Mouse (Mus musculus): Measurements from ENCODE around the gene Dytn. TPM values are rescaled to one million over a fixed set of nuclear protein-coding genes. Genes with fewer than 3 reads are reported as not detected.

The Dytn gene
- polyA plus RNA-seq, 1 experiment = not detected

DNA sequence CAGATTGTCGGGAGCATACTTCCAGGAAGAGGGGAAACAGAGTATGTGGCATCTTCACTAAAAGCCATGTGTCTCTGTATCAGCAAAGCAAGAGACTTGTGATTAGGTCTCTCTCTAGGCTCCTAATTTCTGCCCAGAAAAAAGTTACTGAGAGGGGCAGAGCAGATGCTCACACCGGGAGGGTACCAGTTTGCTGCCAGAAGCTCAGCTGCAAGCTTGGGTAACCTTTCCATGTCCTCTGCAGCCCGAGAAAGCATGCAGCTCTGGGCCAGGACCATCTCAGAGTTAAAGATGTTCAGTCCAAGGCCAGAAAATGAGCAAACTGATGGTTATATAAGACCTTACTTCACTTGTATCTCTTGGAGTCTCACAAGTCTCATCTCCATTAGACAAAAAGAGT lies 10.1 kb upstream of the Dytn start:
- H3K9me3 ChIP-seq (replicated peaks; ENCODE audit: control insufficient read depth, insufficient read depth, low read length, poor library complexity, severe bottlenecking) = no peaks in the 10 kb centered on the region
- H3K36me3 ChIP-seq (ENCODE audit: control insufficient read depth, insufficient read depth, low read length, poor library complexity, severe bottlenecking) = no peaks in the 10 kb centered on the region
- H3K27ac ChIP-seq (ENCODE audit: insufficient read depth, low read length) = no peak overlapping the region
- H3K27me3 ChIP-seq (ENCODE audit: control insufficient read depth, insufficient read depth, low read length, poor library complexity, severe bottlenecking) = no peaks in the 10 kb centered on the region
- H3K4me3 ChIP-seq (ENCODE audit: low read depth, low read length) = no peak overlapping the region
- TF ChIP-seq POLR2A (IDR thresholded peaks at IDR 0.05; ENCODE audit: insufficient read depth, low read length) (no peak), EP300 (IDR thresholded peaks at IDR 0.05; ENCODE audit: insufficient read depth, low read depth, low read length) (no peak), CTCF (IDR thresholded peaks at IDR 0.05; ENCODE audit: low read depth, low read length) (no peak)
- no peak overlapping the region for H3K9ac ChIP-seq (ENCODE audit: low read depth, poor library complexity, severe bottlenecking)
- no peaks in the 10 kb centered on the region for H3K4me1 ChIP-seq (ENCODE audit: control insufficient read depth, insufficient read depth, low read length)

DNA sequence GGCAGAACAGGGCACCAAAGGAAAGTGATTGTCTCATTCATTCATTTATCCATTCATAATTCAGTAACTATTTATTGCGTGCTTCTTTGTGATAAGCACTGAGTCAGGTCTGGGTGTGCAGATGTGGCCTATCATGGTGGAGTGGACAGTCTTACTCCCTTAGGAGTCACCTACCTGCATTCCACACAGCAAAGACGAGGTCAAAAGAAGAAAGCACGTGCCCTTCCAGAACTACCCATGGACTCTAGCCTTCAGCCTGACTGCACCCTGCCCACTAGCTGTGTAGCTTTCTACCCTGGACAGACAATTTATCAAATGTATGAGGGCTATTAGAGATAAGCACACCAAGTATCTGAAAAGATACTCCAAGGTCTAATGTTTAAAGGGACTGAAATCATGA lies 10.8 kb downstream of the Dytn start:
- no peaks in the 10 kb centered on the region for H3K36me3 ChIP-seq (ENCODE audit: control insufficient read depth, insufficient read depth, low read length, poor library complexity, severe bottlenecking)
- H3K4me1 ChIP-seq (ENCODE audit: control insufficient read depth, insufficient read depth, low read length) = no peaks in the 10 kb centered on the region
- no peaks in the 10 kb centered on the region for H3K9me3 ChIP-seq (replicated peaks; ENCODE audit: control insufficient read depth, insufficient read depth, low read length, poor library complexity, severe bottlenecking)
- H3K27ac ChIP-seq (ENCODE audit: insufficient read depth, low read length) = no peak overlapping the region
- no peaks in the 10 kb centered on the region; the same call in 1 of the 2 replicates for H3K27me3 ChIP-seq (ENCODE audit: control insufficient read depth, insufficient read depth, low read length, poor library complexity, severe bottlenecking)
- TF ChIP-seq CTCF (IDR thresholded peaks at IDR 0.05; ENCODE audit: low read depth, low read length) (no peak), POLR2A (IDR thresholded peaks at IDR 0.05; ENCODE audit: insufficient read depth, low read length) (no peak), EP300 (IDR thresholded peaks at IDR 0.05; ENCODE audit: insufficient read depth, low read depth, low read length) (no peak)
- no peak overlapping the region for H3K4me3 ChIP-seq (ENCODE audit: low read depth, low read length)
- no peak overlapping the region for H3K9ac ChIP-seq (ENCODE audit: low read depth, poor library complexity, severe bottlenecking)

DNA sequence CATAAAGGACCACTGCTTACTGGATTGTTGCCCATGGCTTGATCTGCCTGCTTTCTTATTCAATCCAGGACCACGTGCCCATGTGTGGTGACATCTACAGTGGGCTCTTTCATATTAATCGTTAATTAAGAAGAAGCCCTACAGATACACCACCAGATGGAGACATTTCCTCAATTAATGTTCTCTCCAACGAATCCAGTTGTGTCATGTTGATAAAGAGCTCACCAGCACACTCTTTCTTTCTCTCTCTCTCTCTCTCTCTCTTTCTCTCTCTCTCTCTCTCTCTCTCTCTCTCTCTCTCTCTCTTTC lies 17.9 kb downstream of the Dytn start:
- Histone ChIP-seq H3K27me3 (ENCODE audit: control insufficient read depth, insufficient read depth, low read length, poor library complexity, severe bottlenecking) (no peaks in the 10 kb centered on the region; the same call in 1 of the 2 replicates), H3K4me1 (ENCODE audit: control insufficient read depth, insufficient read depth, low read length) (no peaks in the 10 kb centered on the region), H3K9me3 (replicated peaks; ENCODE audit: control insufficient read depth, insufficient read depth, low read length, poor library complexity, severe bottlenecking) (no peaks in the 10 kb centered on the region), H3K9ac (ENCODE audit: low read depth, poor library complexity, severe bottlenecking) (no peak overlapping the region), H3K36me3 (ENCODE audit: control insufficient read depth, insufficient read depth, low read length, poor library complexity, severe bottlenecking) (no peaks in the 10 kb centered on the region), H3K27ac (ENCODE audit: insufficient read depth, low read length) (no peak overlapping the region), H3K4me3 (ENCODE audit: low read depth, low read length) (no peak overlapping the region)
- no peak for TF ChIP-seq POLR2A (IDR thresholded peaks at IDR 0.05; ENCODE audit: insufficient read depth, low read length)
- TF ChIP-seq EP300 (IDR thresholded peaks at IDR 0.05; ENCODE audit: insufficient read depth, low read depth, low read length) = no peak

DNA sequence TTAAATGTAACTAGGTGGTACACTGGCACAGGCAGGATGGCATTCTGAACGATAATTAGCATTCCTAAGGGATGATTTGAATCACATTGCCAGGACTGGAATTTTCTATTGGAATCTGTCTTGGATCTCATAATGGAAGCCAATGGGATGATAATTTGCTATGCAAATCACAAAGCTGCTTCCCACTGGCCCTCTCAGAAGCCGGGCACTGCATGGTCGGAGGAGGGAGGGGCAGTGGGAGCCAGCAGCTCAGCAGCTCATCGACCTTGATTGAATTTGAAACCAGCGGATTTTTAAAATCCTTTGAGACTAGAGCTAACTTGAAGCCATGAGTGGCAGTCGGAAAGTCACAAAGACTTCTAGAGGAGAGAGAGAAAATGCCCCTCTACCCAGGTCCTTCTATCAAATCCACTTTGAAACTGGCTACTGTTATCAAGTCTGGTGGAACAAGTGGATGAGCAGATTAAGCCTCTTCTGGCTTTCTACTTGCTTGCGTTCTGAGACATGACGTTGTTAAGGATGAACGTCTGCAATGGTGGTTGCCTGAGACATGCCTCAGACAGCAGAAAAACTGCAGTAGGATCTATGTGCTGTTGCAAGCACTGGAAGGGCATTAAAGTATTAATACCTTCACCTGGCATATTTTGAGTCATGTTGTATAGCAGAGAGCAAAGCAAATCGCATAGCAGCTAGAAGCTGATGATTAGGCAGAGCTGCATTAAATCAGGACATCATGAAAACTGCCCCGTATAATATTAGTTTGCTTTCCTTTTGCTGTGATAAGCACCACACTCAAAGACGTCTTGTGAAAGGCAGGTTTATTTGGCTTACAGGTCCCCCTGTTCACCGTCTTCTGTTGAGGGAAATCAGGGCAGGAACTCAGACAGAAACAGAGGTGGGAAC lies 18.5 kb downstream of the Dytn start:
- H3K27me3 ChIP-seq (ENCODE audit: control insufficient read depth, insufficient read depth, low read length, poor library complexity, severe bottlenecking) = no peaks in the 10 kb centered on the region; the same call in 1 of the 2 replicates
- no peaks in the 10 kb centered on the region for H3K4me1 ChIP-seq (ENCODE audit: control insufficient read depth, insufficient read depth, low read length)
- H3K4me3 ChIP-seq (ENCODE audit: low read depth, low read length) = no peak overlapping the region
- TF ChIP-seq CTCF (IDR thresholded peaks at IDR 0.05; ENCODE audit: low read depth, low read length) = no peak
- TF ChIP-seq EP300 (IDR thresholded peaks at IDR 0.05; ENCODE audit: insufficient read depth, low read depth, low read length) = no peak
- no peak for TF ChIP-seq POLR2A (IDR thresholded peaks at IDR 0.05; ENCODE audit: insufficient read depth, low read length)
- H3K36me3 ChIP-seq (ENCODE audit: control insufficient read depth, insufficient read depth, low read length, poor library complexity, severe bottlenecking) = no peaks in the 10 kb centered on the region
- no peaks in the 10 kb centered on the region for H3K9me3 ChIP-seq (replicated peaks; ENCODE audit: control insufficient read depth, insufficient read depth, low read length, poor library complexity, severe bottlenecking)
- H3K27ac ChIP-seq (ENCODE audit: insufficient read depth, low read length) = no peak overlapping the region
- H3K9ac ChIP-seq (ENCODE audit: low read depth, poor library complexity, severe bottlenecking) = no peak overlapping the region

DNA sequence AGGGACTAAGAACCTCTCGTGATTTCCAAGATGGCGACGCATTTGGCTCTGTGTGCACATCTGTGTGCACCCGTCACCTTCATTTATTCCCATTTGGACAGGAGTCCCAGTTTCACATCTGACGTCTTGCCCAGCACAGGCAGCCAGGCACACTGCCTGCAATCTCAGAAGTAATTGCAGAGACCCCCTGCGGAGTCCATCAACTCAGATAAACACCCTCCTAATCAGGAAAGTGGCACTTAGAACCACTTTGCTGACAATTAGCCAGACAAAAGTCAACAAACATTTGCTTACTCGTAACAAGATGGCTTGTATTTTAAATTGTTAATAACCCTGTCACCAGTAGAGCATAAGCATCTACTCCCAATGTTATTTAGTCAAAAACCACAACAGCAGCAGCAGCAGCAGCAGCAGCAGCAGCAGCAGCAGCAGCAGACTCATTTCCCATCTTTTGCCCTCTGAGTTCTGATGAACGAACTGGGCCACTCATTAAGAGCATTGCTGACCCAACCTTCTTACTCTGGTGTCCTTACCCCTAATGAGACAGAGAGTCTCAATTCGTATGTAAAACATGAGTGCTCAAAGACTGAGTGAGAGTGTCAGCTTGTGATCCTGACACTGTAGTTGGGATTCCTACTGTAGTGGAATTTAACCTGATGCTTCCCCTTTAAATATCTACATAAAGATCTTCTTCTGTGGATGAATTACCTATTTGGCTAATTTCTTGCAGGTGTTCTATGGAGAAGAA lies 19.4 kb downstream of the Dytn start:
- TF ChIP-seq EP300 (IDR thresholded peaks at IDR 0.05; ENCODE audit: insufficient read depth, low read depth, low read length) (no peak), CTCF (IDR thresholded peaks at IDR 0.05; ENCODE audit: low read depth, low read length) (no peak), POLR2A (IDR thresholded peaks at IDR 0.05; ENCODE audit: insufficient read depth, low read length) (no peak)
- H3K9ac ChIP-seq (ENCODE audit: low read depth, poor library complexity, severe bottlenecking) = no peak overlapping the region
- peaks cover 1% of the 10 kb centered on the region; the same call in 1 of the 2 replicates for H3K27me3 ChIP-seq (ENCODE audit: control insufficient read depth, insufficient read depth, low read length, poor library complexity, severe bottlenecking)
- no peak overlapping the region for H3K4me3 ChIP-seq (ENCODE audit: low read depth, low read length)
- no peak overlapping the region for H3K27ac ChIP-seq (ENCODE audit: insufficient read depth, low read length)
- no peaks in the 10 kb centered on the region for H3K4me1 ChIP-seq (ENCODE audit: control insufficient read depth, insufficient read depth, low read length)
- H3K9me3 ChIP-seq (replicated peaks; ENCODE audit: control insufficient read depth, insufficient read depth, low read length, poor library complexity, severe bottlenecking) = no peaks in the 10 kb centered on the region
- H3K36me3 ChIP-seq (ENCODE audit: control insufficient read depth, insufficient read depth, low read length, poor library complexity, severe bottlenecking) = no peaks in the 10 kb centered on the region

DNA sequence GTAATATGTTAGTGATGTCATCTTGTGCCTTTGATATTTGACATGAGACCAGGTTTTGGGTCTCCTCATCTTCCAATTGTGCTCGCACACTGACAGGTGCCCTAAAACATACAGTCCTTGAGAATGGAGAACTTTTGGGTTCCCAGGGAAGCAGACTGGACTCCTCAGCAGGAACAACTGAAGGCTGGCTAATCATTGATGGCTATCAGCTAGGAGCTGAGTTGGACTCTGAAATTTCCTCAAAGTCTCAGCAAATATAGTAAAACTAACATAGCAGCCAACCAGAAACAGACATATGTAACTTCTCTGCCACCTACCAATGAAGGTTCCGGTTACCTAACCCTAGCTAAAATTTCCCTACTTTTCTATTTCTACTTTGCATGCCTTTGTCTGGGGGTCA lies 20.6 kb downstream of the Dytn start:
- no peak overlapping the region for H3K27ac ChIP-seq (ENCODE audit: insufficient read depth, low read length)
- no peaks in the 10 kb centered on the region for H3K36me3 ChIP-seq (ENCODE audit: control insufficient read depth, insufficient read depth, low read length, poor library complexity, severe bottlenecking)
- no peak for TF ChIP-seq POLR2A (IDR thresholded peaks at IDR 0.05; ENCODE audit: insufficient read depth, low read length)
- no peak for TF ChIP-seq CTCF (IDR thresholded peaks at IDR 0.05; ENCODE audit: low read depth, low read length)
- no peak for TF ChIP-seq EP300 (IDR thresholded peaks at IDR 0.05; ENCODE audit: insufficient read depth, low read depth, low read length)
- H3K9ac ChIP-seq (ENCODE audit: low read depth, poor library complexity, severe bottlenecking) = no peak overlapping the region
- no peaks in the 10 kb centered on the region for H3K4me1 ChIP-seq (ENCODE audit: control insufficient read depth, insufficient read depth, low read length)
- peaks cover 1% of the 10 kb centered on the region; the same call in 1 of the 2 replicates for H3K27me3 ChIP-seq (ENCODE audit: control insufficient read depth, insufficient read depth, low read length, poor library complexity, severe bottlenecking)
- H3K9me3 ChIP-seq (replicated peaks; ENCODE audit: control insufficient read depth, insufficient read depth, low read length, poor library complexity, severe bottlenecking) = no peaks in the 10 kb centered on the region
- no peak overlapping the region for H3K4me3 ChIP-seq (ENCODE audit: low read depth, low read length)
